Mouse (Mus musculus) granulocyte monocyte progenitor cell, adult 5-6 weeks (primary cell): ENCODE measurements around the gene Mta3. TPM values are rescaled to one million over a fixed set of nuclear protein-coding genes. Genes with fewer than 3 reads are reported as not detected.
A peak's percentile ranks its signal among the peaks of the same experiment; 100 is the strongest.
"Not testable (repeated sequence)": the region's sequence is repeated elsewhere in the genome, so short reads cannot be mapped to it uniquely, and the experiment has no call there.

Experiments used
- ATAC-seq: replicated peaks from 2 replicates; pipeline ENCODE4 v1.8.0; 2016; ENCODE audit warnings: mild to moderate bottlenecking, moderate TSS enrichment, inconsistent platforms; ENCODE audit not compliant: poor library complexity, severe bottlenecking
- total RNA-seq, 2 experiments: library from RNA; stranded (forward) in 1 of 2; stranded (reverse) in 1 of 2; fragments of 200-712, 200-1000 nt in 1 of 2; fragments of >200 nt in 1 of 2; fragmentation: Nextera tagmentation in 1 of 2; gene quantifications; 2 replicates each; pipeline ENCODE4 v1.2.3; 2014 to 2017

The Mta3 gene
- total RNA-seq, 2 experiments from 2014 or later = 21.1 to 21.3 TPM

GRCm38 (mm10) chr17:83843780-83844179, 137.8 kb downstream of the Mta3 start:
- no peak for ATAC-seq

DNA sequence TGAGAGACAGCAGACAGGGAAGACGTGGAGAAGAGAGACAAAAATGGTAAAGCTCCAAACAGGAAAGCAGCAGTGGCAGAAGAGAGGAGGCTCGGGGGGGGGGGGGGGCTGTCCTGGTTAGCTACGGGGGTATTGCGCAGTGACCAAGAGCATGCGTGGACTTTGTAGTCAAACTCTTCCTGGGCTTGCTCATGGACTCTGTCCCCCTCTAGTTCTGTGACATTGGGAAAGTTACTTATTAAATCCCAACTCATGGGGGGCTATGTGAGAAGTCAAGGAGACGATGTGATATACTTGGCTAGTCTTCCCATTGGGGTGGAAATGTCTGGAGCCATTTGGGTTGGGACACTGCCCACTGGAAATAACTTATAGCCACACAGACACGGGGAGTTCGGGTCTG, 139.6 kb downstream of the Mta3 start:
- no peak for ATAC-seq

DNA sequence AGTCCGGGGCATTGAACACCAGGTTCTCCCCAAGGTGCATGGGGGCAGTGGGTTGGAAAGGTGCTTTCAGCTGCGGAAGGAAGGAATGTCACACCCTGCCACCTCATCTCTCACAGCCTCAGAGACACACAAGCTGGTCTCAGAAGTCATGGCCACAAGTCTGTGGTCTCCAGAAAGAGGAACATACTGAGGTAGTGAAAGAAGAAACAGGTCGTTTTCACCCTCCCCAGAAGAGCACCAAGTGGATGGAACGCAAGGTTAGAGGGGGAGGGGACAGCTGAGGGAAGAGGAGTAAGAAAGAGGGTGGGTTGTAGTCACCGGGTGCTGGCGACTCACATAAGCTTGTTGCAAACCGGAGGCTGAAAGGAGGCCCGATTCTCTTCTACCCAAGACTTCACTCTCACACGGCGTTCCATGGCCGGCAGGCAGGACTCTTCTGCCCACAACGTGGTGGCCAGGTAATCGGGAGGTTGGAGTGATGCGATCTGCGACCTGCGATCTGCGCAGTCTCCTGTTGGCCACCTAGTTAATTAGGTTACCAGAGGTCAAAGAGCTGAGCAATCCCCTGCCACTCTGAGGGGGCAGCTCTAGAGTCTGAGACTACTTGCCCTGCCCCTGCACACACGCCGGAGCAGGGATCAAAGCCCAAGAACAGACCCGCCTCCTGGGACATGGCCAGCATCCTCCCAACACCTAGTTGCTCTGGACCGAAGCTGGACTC, 140.5 kb downstream of the Mta3 start:
- ATAC-seq = peak; percentile 74

- no peak for ATAC-seq
Observed at GRCm38 (mm10) chr17:83847100-83847499, 141.1 kb downstream of the Mta3 start.

DNA sequence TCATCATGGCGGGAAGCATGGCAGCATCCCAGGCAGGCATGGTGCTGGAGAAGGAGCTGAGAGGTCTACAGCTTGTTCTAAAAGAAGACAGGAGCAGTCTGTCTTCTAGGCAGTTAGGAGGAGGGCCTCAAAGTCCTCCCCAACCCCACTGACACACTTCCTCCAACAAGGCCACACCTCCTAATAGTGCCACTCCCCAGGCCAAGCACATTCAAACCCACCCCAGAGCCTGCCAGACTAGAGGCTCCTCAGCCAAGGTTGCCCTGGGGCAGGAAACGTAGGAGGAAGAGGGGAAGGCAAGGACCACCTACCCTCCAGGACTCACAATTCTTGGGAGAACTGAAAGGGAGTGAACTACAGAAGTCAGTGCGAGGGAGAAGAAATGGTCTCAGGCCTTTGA, 141.9 kb downstream of the Mta3 start, which contains the start of gene Haao:
Gene Haao (minus strand): TSS at position 149 of the 400 bp plus-strand sequence.
- ATAC-seq = peak; percentile 40

DNA sequence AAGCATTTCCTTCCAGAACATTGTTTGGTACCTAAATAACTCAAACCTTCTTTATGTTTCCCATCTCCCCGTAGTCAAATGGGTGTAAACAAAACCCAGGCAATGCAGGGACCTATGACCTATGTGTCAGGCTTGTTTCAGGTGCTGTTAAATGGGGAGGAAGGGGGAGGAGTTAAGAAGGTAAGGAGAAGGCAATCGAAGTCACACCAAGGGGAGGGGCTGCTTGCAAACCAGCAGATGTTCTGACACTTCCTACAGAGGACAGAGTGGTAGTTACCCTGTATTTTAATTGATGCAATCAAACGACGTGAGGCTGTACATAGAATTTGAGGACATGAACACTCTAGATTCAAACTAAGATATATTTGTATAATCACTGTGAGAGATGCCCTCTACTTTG, 142.5 kb downstream of the Mta3 start:
- no peak for ATAC-seq

- ATAC-seq = no peak
Observed at GRCm38 (mm10) chr17:83849081-83849675, 143.2 kb downstream of the Mta3 start.

GRCm38 (mm10) chr17:83849717-83850116, 143.8 kb downstream of the Mta3 start:
- ATAC-seq = no peak

GRCm38 (mm10) chr17:83850458-83850857, 144.5 kb downstream of the Mta3 start:
- ATAC-seq = peak; percentile 41

- ATAC-seq = peak; percentile 17
Observed at GRCm38 (mm10) chr17:83850864-83851263, 144.9 kb downstream of the Mta3 start.

GRCm38 (mm10) chr17:83853831-83854230, 147.9 kb downstream of the Mta3 start:
- ATAC-seq = 0 out of 2 replicates have a peak, but pooled peaks have one; percentile 20

DNA sequence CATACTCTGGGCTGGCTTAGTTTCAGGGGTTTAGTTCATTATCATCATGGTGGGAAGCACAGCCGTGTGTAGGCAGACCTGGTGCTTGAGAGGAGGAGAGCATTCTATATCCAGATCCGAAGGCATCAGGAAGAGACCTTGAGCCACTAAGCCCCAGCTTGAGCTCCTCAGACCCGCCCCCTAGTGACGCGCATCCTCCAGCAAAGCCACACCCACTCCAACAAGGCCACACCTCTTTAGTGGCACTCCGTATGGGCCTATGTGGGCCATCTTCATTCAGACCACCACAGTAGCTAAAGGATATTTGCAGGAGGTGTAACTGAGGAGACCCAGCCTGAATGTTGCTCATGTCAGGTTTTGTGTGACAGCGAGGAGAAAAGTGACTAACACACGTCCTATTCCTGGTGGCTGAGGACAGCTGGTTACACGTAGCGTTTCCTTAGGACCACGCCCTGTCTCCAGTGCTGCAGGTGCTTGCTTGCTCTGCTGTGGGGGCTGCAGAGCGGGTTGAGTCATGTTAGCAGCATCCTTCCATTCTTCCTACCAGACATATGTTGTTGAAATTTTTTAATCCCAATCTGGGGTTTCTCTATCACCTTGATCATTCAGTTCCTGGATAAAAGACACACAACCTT, 148.4 kb downstream of the Mta3 start:
- ATAC-seq = peak; percentile 72

- ATAC-seq = no peak
Observed at GRCm38 (mm10) chr17:83858413-83858812, 152.4 kb downstream of the Mta3 start.

- ATAC-seq = no peak
Observed at GRCm38 (mm10) chr17:83859639-83860038, 153.7 kb downstream of the Mta3 start.

- ATAC-seq = no peak
Observed at GRCm38 (mm10) chr17:83860224-83860623, 154.3 kb downstream of the Mta3 start.

- not testable (repeated sequence) for ATAC-seq
Observed at GRCm38 (mm10) chr17:83860968-83861367, 155.0 kb downstream of the Mta3 start.

DNA sequence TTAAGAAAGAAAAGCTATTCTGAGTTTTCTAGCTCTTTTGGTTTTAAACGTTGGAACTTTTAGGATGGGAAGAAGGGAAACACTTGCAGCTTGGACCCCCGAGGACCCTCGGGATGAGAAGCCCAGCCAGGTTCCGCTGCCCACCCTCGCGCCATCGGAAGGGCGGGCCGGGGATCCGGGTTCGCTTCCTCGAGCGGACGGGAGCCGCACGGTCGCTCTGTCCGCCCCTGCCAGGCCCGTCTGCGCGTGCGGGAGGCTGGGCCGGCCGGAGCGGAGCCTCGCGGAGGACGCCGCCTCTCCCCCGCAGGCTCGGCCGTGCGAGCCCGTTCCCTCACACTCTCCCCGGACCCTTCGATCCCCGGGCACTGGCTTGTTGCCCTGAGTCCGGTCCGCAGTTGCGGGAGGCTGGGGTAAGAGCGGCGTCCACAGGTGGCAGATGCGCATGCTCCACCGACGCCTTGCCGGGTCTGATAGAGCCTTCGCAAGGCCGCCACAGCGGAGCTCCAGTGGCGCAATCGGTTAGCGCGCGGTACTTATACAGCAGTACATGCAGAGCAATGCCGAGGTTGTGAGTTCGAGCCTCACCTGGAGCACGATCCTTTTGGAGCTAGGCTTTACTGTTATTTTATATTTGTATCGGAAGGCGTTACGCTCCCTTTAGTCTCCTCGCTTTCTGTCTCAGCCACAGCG, 155.6 kb downstream of the Mta3 start:
- peak; percentile 79 for ATAC-seq

DNA sequence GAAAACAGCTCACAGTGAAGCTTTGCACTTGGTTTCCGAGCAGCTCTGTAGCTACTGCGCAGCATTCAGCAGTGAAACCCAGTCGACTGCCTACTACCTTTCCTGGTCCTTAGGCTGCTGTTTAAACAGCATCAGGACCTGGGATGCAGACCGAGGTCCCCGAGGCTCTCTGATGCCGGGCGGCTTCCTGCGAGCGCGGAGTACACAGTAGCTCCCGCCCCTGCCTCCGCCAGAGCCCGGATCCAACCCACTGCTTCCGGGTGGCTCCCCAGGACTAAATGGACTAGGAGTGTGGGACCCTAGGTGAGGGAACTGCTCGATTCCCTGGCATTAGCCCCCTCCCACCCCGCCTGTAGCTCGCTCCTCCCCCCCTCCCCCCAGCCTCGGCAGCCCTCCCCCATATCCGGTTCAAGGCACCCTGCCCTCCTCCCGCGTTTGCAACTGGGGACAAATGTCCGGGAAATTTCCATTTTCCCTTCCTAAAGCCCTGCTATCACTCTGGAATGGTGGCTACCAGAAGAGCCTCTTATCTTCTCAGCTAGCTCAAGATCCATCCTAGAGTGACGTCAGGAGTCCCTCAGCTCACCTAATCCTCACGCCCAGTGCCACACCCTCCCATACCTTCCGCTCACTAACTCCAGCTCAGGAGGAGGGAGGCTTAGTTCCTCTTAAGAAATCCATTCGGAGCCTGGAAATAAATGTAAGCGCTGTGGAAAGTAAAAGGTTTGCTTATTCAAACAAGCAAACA, 156.3 kb downstream of the Mta3 start:
- ATAC-seq = peak; percentile 54

DNA sequence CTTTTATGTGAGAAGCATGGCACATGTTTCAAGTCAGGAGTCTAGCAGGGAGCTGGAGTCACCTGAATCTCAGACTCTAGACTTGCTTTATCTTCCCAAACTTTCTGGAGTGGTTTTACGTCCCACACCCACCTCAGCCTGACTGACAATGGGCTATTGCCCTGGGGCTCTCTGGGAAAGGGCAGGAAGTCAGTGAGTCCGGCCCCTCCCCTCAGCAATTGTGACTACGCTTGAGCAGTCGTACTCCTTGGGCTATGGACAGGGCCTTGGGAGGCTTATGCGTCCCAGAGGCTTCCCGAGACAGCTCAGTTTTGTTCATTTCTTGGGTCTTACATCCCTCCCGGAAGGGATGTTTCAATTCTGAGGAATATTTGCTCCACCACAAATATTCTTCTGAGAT, 159.4 kb downstream of the Mta3 start:
- no peak for ATAC-seq

- no peak for ATAC-seq
Observed at GRCm38 (mm10) chr17:83866582-83866981, 160.6 kb downstream of the Mta3 start.
